Mouse (Mus musculus) heart, adult 11 months (tissue): ENCODE measurements around the gene Hcst.

Experiments
- DNase-seq: peaks from one replicate; pipeline ENCODE4 v3.0.0; 2022

The Hcst gene

GRCm38 (mm10) chr7:30419561-30420499, at the start of gene Hcst:
Hcst (minus strand) TSS chr7:30419854.
- peak; percentile 96 for DNase-seq

GRCm38 (mm10) chr7:30464816-30465300, 45.2 kb upstream of the Hcst start:
- no peak for DNase-seq

GRCm38 (mm10) chr7:30463996-30464395, 44.3 kb upstream of the Hcst start:
- no peak for DNase-seq

GRCm38 (mm10) chr7:30463568-30463967, 43.9 kb upstream of the Hcst start:
- peak; percentile 65 for DNase-seq

- DNase-seq = no peak
Measured at GRCm38 (mm10) chr7:30459484-30459883, 39.8 kb upstream of the Hcst start.

GRCm38 (mm10) chr7:30457629-30458330, 38.1 kb upstream of the Hcst start, which contains the start of the genes Kirrel2 and Nphs1:
Kirrel2 (minus strand) TSS chr7:30457690.
Nphs1 (plus strand) TSS chr7:30458315.
- peak; percentile 82 for DNase-seq

GRCm38 (mm10) chr7:30456911-30457628, 37.4 kb upstream of the Hcst start:
- no peak for DNase-seq

- DNase-seq = no peak
Measured at GRCm38 (mm10) chr7:30456487-30456886, 36.8 kb upstream of the Hcst start.

- DNase-seq = no peak
Measured at GRCm38 (mm10) chr7:30454259-30454658, 34.6 kb upstream of the Hcst start.

- peak; percentile 76 for DNase-seq
Measured at GRCm38 (mm10) chr7:30453766-30454165, 34.1 kb upstream of the Hcst start.

- DNase-seq = peak; percentile 69
Measured at GRCm38 (mm10) chr7:30453327-30453726, 33.7 kb upstream of the Hcst start.

GRCm38 (mm10) chr7:30450241-30450640, 30.6 kb upstream of the Hcst start:
- no peak for DNase-seq

GRCm38 (mm10) chr7:30444971-30445751, 25.5 kb upstream of the Hcst start, which contains the start of gene Aplp1:
Aplp1 (minus strand) TSS chr7:30445535.
- peak; percentile 96 for DNase-seq

GRCm38 (mm10) chr7:30444154-30444970, 24.7 kb upstream of the Hcst start:
- peak; percentile 88 for DNase-seq

GRCm38 (mm10) chr7:30443696-30444095, 24.0 kb upstream of the Hcst start:
- DNase-seq = no peak

GRCm38 (mm10) chr7:30440697-30441096, 21.0 kb upstream of the Hcst start:
- no peak for DNase-seq

GRCm38 (mm10) chr7:30439734-30440133, 20.1 kb upstream of the Hcst start:
- DNase-seq = no peak

- DNase-seq = no peak
Measured at GRCm38 (mm10) chr7:30436879-30437278, 17.2 kb upstream of the Hcst start.

- no peak for DNase-seq
Measured at GRCm38 (mm10) chr7:30435156-30435555, 15.5 kb upstream of the Hcst start.

- no peak for DNase-seq
Measured at GRCm38 (mm10) chr7:30434701-30435100, 15.0 kb upstream of the Hcst start.

GRCm38 (mm10) chr7:30434238-30434637, 14.6 kb upstream of the Hcst start:
- no peak for DNase-seq
